Mouse (Mus musculus): ENCODE measurements at regions not wholly inside any gene's neighbourhood (a gene's known extent, or its start where the extent isn't known, plus 50 kb on each side); places are given as distances from the start of the nearest gene placed in this dataset.
A peak's percentile ranks its signal among the peaks of the same experiment; 100 is the strongest.

- DNase-seq (ENCODE audit: extremely low spot score, low read depth, low spot score): no peak
Measured at GRCm38 (mm10) chr17:51407046-51407445, 227.9 kb upstream of the Tbc1d5 start.

GRCm38 (mm10) chr17:51405059-51405458 is 225.9 kb upstream of the Tbc1d5 start:
- no peak for DNase-seq (ENCODE audit: extremely low spot score, low read depth, low spot score)

- no peak for DNase-seq (ENCODE audit: extremely low spot score, low read depth, low spot score)
Measured at GRCm38 (mm10) chr17:51397973-51398372, 218.8 kb upstream of the Tbc1d5 start.

GRCm38 (mm10) chr17:51393771-51394221 is 214.6 kb upstream of the Tbc1d5 start:
- DNase-seq (ENCODE audit: extremely low spot score, low read depth, low spot score): no peak

- DNase-seq (ENCODE audit: extremely low spot score, low read depth, low spot score): no peak
Measured at GRCm38 (mm10) chr17:51391871-51392270, 212.7 kb upstream of the Tbc1d5 start.

- DNase-seq (ENCODE audit: extremely low spot score, low read depth, low spot score): no peak
Measured at GRCm38 (mm10) chr17:51382552-51382951, 203.4 kb upstream of the Tbc1d5 start.

- DNase-seq (ENCODE audit: extremely low spot score, low read depth, low spot score): no peak
Measured at GRCm38 (mm10) chr17:51371937-51372479, 192.9 kb upstream of the Tbc1d5 start.

GRCm38 (mm10) chr17:51370990-51371389 is 191.8 kb upstream of the Tbc1d5 start:
- DNase-seq (ENCODE audit: extremely low spot score, low read depth, low spot score): no peak

- peak; percentile 10 for DNase-seq (ENCODE audit: extremely low spot score, low read depth, low spot score)
Measured at GRCm38 (mm10) chr17:51370085-51370484, 190.9 kb upstream of the Tbc1d5 start.

GRCm38 (mm10) chr17:51362801-51363200 is 183.6 kb upstream of the Tbc1d5 start:
- no peak for DNase-seq (ENCODE audit: extremely low spot score, low read depth, low spot score)

GRCm38 (mm10) chr17:51362271-51362670 is 183.1 kb upstream of the Tbc1d5 start:
- DNase-seq (ENCODE audit: extremely low spot score, low read depth, low spot score): no peak

GRCm38 (mm10) chr17:51358362-51358739 is 179.2 kb upstream of the Tbc1d5 start:
- DNase-seq (ENCODE audit: extremely low spot score, low read depth, low spot score): no peak

- no peak for DNase-seq (ENCODE audit: extremely low spot score, low read depth, low spot score)
Measured at GRCm38 (mm10) chr17:51357690-51358361, 178.7 kb upstream of the Tbc1d5 start.

- DNase-seq (ENCODE audit: extremely low spot score, low read depth, low spot score): no peak
Measured at GRCm38 (mm10) chr17:51356447-51356846, 177.3 kb upstream of the Tbc1d5 start.

GRCm38 (mm10) chr17:51321868-51322267 is 142.7 kb upstream of the Tbc1d5 start:
- no peak for DNase-seq (ENCODE audit: extremely low spot score, low read depth, low spot score)

- no peak for DNase-seq (ENCODE audit: extremely low spot score, low read depth, low spot score)
Measured at GRCm38 (mm10) chr17:51321025-51321424, 141.9 kb upstream of the Tbc1d5 start.

- no peak for DNase-seq (ENCODE audit: extremely low spot score, low read depth, low spot score)
Measured at GRCm38 (mm10) chr17:51304964-51305363, 125.8 kb upstream of the Tbc1d5 start.

- DNase-seq (ENCODE audit: extremely low spot score, low read depth, low spot score): no peak
Measured at GRCm38 (mm10) chr17:51290741-51291140, 111.6 kb upstream of the Tbc1d5 start.

- no peak for DNase-seq (ENCODE audit: extremely low spot score, low read depth, low spot score)
Measured at GRCm38 (mm10) chr17:51288751-51289150, 109.6 kb upstream of the Tbc1d5 start.

GRCm38 (mm10) chr17:51287878-51288277 is 108.7 kb upstream of the Tbc1d5 start:
- no peak for DNase-seq (ENCODE audit: extremely low spot score, low read depth, low spot score)

- DNase-seq (ENCODE audit: extremely low spot score, low read depth, low spot score): no peak
Measured at GRCm38 (mm10) chr17:51285362-51285761, 106.2 kb upstream of the Tbc1d5 start.

- no peak for DNase-seq (ENCODE audit: extremely low spot score, low read depth, low spot score)
Measured at GRCm38 (mm10) chr17:51278771-51279170, 99.6 kb upstream of the Tbc1d5 start.

- DNase-seq (ENCODE audit: extremely low spot score, low read depth, low spot score): no peak
Measured at GRCm38 (mm10) chr17:51278094-51278493, 98.9 kb upstream of the Tbc1d5 start.
